Mouse (Mus musculus): ENCODE results near the gene Gm9195. TPM values are rescaled to one million over a fixed set of nuclear protein-coding genes. Genes with fewer than 3 reads are reported as not detected.

The Gm9195 gene
- polyA plus RNA-seq, 1 experiment from 2014 or later: not detected

DNA sequence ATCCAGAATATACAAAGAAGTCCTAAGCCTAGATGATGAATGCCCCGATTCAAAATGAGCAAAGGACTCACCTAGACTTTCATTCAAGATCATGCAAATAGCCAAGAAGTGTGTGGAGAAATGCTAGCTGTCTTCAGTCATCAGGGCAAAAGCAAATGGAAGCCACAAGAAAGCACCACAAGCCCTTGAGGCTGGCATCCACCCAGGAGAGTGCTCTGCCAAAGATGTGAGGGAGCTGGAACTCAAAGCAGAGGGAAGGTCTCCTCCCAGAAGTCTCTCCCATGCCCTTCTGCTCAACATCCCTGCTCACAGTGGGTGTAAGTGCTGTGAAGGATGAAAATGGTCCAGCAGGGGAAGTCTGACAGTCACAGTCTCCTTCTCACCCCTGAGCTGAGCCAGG, 52.7 kb downstream of the Gm9195 start:
- WGBS: 86% methylated on average over 1 of the region's 1 CpGs
- Histone ChIP-seq H3K9me3 (no peaks in the 10 kb centered on the region), H3K4me1 (no peaks in the 10 kb centered on the region), H3K36me3 (replicated peaks) (no peaks in the 10 kb centered on the region), H3K9ac (no peak overlapping the region), H3K27me3 (replicated peaks) (no peaks in the 10 kb centered on the region), H3K4me2 (no peak overlapping the region), H3K27ac (no peak overlapping the region), H3K4me3 (no peak overlapping the region)
- ATAC-seq (replicated peaks): no peak

DNA sequence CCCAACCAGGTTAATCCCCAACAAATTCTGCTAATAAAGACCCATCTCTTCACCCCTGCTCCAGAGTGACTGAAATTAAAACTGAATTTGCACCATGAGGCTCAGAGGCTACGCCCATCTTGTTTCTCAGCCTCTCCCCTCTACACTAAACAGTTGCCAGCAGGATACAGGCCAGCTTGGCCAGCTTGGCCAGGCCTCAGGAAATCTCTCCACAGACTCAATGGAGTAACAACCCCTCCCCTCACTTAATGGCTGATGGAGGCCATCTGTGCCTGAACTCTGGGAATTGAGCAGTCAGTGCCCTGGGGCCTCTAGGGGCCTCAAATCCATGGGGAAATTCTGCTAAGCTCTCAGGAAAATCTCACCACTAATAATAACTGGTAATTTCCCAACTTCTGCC, 101.9 kb downstream of the Gm9195 start:
- 84% methylated on average over 1 of the region's 1 CpGs for WGBS

DNA sequence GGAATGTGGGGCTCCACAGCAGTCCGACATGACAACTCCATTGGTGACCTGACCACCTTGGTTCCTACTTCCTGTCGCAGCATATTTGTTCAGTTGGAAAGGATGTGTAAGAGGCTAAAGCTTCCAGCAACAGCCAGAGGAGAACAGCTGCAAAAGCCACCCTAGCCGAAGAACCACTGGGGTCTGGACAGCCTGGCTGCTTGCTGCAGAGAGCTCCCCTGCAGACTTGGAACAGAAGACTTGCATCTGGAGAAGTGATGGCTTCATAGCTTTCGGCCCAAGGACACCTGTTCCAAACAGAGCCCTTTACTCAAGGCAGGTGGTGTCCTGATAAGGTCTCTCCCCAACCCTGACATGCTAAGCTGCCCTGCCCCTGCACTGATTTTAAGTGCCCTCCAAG, 102.3 kb downstream of the Gm9195 start:
- ATAC-seq (replicated peaks): no peak
- no peaks in the 10 kb centered on the region for H3K27me3 ChIP-seq (replicated peaks)
- 88% methylated on average over 4 of the region's 4 CpGs for WGBS
- no peaks in the 10 kb centered on the region for H3K4me1 ChIP-seq
- H3K36me3 ChIP-seq (replicated peaks): no peaks in the 10 kb centered on the region
- H3K9me3 ChIP-seq: no peaks in the 10 kb centered on the region
- H3K9ac ChIP-seq: no peak overlapping the region
- no peak overlapping the region for H3K27ac ChIP-seq
- no peak overlapping the region for H3K4me3 ChIP-seq
- no peak overlapping the region for H3K4me2 ChIP-seq

More for the DNA sequence above, 101.9 kb downstream of the Gm9195 start:
- no peak overlapping the region for H3K27ac ChIP-seq
- no peak overlapping the region for H3K4me3 ChIP-seq
- no peak overlapping the region for H3K9ac ChIP-seq
- H3K36me3 ChIP-seq (replicated peaks): no peaks in the 10 kb centered on the region
- H3K4me2 ChIP-seq: no peak overlapping the region
- H3K27me3 ChIP-seq (replicated peaks): no peaks in the 10 kb centered on the region
- no peaks in the 10 kb centered on the region for H3K4me1 ChIP-seq
- no peak; the same call in 1 of the 2 replicates for ATAC-seq (replicated peaks)
- no peaks in the 10 kb centered on the region for H3K9me3 ChIP-seq

GRCm38 (mm10) chr14:72377224-72377623, 114.4 kb downstream of the Gm9195 start:
- Histone ChIP-seq H3K4me3 (no peak overlapping the region), H3K4me1 (no peaks in the 10 kb centered on the region), H3K9ac (no peak overlapping the region), H3K36me3 (replicated peaks) (no peaks in the 10 kb centered on the region), H3K27me3 (replicated peaks) (no peaks in the 10 kb centered on the region), H3K27ac (no peak overlapping the region), H3K4me2 (no peak overlapping the region), H3K9me3 (no peaks in the 10 kb centered on the region)
- 3% methylated on average over 2 of the region's 2 CpGs for WGBS
- ATAC-seq (replicated peaks): no peak

Other genes starting within 250 kb of the Gm9195 start
- 60.7 and 71.3 TPM in 2 replicates for gene Fndc3a, start 218.2 kb upstream of the Gm9195 start, polyA plus RNA-seq (2015; fragmentation: Nextera tagmentation; extraction: Ambion mirVana)